Mouse (Mus musculus) erythroid progenitor cell, adult 5-6 weeks (primary cell): Measurements from ENCODE around the gene Dxo. TPM values are rescaled to one million over a fixed set of nuclear protein-coding genes. Genes with fewer than 3 reads are reported as not detected.

Experiments
- ATAC-seq: replicated peaks from 2 replicates; pipeline ENCODE4 v1.8.0; 2016; ENCODE audit warnings: moderate number of reproducible peaks, mild to moderate bottlenecking, moderate TSS enrichment, inconsistent platforms; ENCODE audit not compliant: poor library complexity, low FRiP score, severe bottlenecking
- total RNA-seq, 2 experiments: library from RNA; stranded (forward) in 1 of 2; stranded (reverse) in 1 of 2; fragments of 150-400 nt in 1 of 2; fragments of 186-747, 209-891 nt in 1 of 2; gene quantifications; 2 replicates each; pipeline versions ENCODE4 v1.2.3 to v1.2.4; 2015 to 2017; ENCODE audit warnings: low replicate concordance in 2 of 2

Dxo gene
- total RNA-seq, 2 experiments from 2014 or later: 13.4 to 52.0 TPM

GRCm38 (mm10) chr17:34865981-34866380 lies 29.2 kb downstream of the Dxo start:
- no peak for ATAC-seq

- no peak for ATAC-seq
These were observed 37.5 kb downstream of the Dxo start for GRCm38 (mm10) chr17:34874321-34874720.

GRCm38 (mm10) chr17:34879336-34879879 lies 42.6 kb downstream of the Dxo start, which contains the start of gene Zbtb12:
Zbtb12 (plus strand) TSS chr17:34879483.
- ATAC-seq: no peak

GRCm38 (mm10) chr17:34881166-34881565 lies 44.3 kb downstream of the Dxo start:
- ATAC-seq: no peak

- no peak for ATAC-seq
These were observed 45.0 kb downstream of the Dxo start, which contains the start of gene Gm20547 for GRCm38 (mm10) chr17:34881683-34882310. Gm20547 (minus strand) TSS chr17:34882042.

- no peak for ATAC-seq
These were observed 46.5 kb downstream of the Dxo start for GRCm38 (mm10) chr17:34883332-34883731.

GRCm38 (mm10) chr17:34884704-34885103 lies 47.9 kb downstream of the Dxo start:
- no peak for ATAC-seq

- ATAC-seq: no peak
These were observed 48.8 kb downstream of the Dxo start for GRCm38 (mm10) chr17:34885615-34886014.

GRCm38 (mm10) chr17:34887942-34888341 lies 51.1 kb downstream of the Dxo start:
- ATAC-seq: no peak

Other genes starting within 250 kb of the Dxo start
Only the 30 nearest of the 39 such genes appear.
- gene Egfl8, start 221.0 kb upstream of the Dxo start, total RNA-seq (2015; ENCODE audit: low replicate concordance): 3.2 TPM in 1 of 2 replicates, not detected in the other
- not detected in 2 replicates for gene Egfl8, start 221.0 kb upstream of the Dxo start, total RNA-seq (2017; ENCODE audit: low replicate concordance)
- gene Ppt2, start 208.5 kb upstream of the Dxo start, total RNA-seq (2015; ENCODE audit: low replicate concordance): 6.7 and 13.0 TPM in 2 replicates
- 3.2 and 4.0 TPM in 2 replicates for gene Ppt2, start 208.5 kb upstream of the Dxo start, total RNA-seq (2017; ENCODE audit: low replicate concordance)
- not detected in 2 replicates for gene Prrt1, start 207.5 kb upstream of the Dxo start, total RNA-seq (2015; ENCODE audit: low replicate concordance)
- not detected in 2 replicates for gene Prrt1, start 207.5 kb upstream of the Dxo start, total RNA-seq (2017; ENCODE audit: low replicate concordance)
- gene Fkbpl, start 192.3 kb upstream of the Dxo start, total RNA-seq (2015; ENCODE audit: low replicate concordance): 2.5 TPM in 1 of 2 replicates, not detected in the other
- 2.6 and 4.9 TPM in 2 replicates for gene Fkbpl, start 192.3 kb upstream of the Dxo start, total RNA-seq (2017; ENCODE audit: low replicate concordance)
- gene Atf6b, start 189.9 kb upstream of the Dxo start, total RNA-seq (2015; ENCODE audit: low replicate concordance): 5.4 and 8.3 TPM in 2 replicates
- gene Atf6b, start 189.9 kb upstream of the Dxo start, total RNA-seq (2017; ENCODE audit: low replicate concordance): 2.6 and 5.0 TPM in 2 replicates
- not detected in 2 replicates for gene Tnxb, start 166.5 kb upstream of the Dxo start, total RNA-seq (2015; ENCODE audit: low replicate concordance)
- not detected in 2 replicates for gene Tnxb, start 166.5 kb upstream of the Dxo start, total RNA-seq (2017; ENCODE audit: low replicate concordance)
- gene C4b, start 93.1 kb upstream of the Dxo start, total RNA-seq (2015; ENCODE audit: low replicate concordance): 0.36 TPM in 1 of 2 replicates, not detected in the other
- under 0.01 and 2.1 TPM in 2 replicates for gene C4b, start 93.1 kb upstream of the Dxo start, total RNA-seq (2017; ENCODE audit: low replicate concordance)
- gene Cyp21a1, start 32.5 kb upstream of the Dxo start, total RNA-seq (2015; ENCODE audit: low replicate concordance): not detected in 2 replicates
- gene Cyp21a1, start 32.5 kb upstream of the Dxo start, total RNA-seq (2017; ENCODE audit: low replicate concordance): not detected in 2 replicates
- 12.6 and 18.0 TPM in 2 replicates for gene Stk19, start 74 bp upstream of the Dxo start, total RNA-seq (2015; ENCODE audit: low replicate concordance)
- 20.5 and 22.2 TPM in 2 replicates for gene Stk19, start 74 bp upstream of the Dxo start, total RNA-seq (2017; ENCODE audit: low replicate concordance)
- 11.3 and 25.6 TPM in 2 replicates for gene Skiv2l, start 13.2 kb downstream of the Dxo start, total RNA-seq (2015; ENCODE audit: low replicate concordance)
- 48.5 and 60.0 TPM in 2 replicates for gene Skiv2l, start 13.2 kb downstream of the Dxo start, total RNA-seq (2017; ENCODE audit: low replicate concordance)
- 31.9 and 52.3 TPM in 2 replicates for gene Nelfe, start 13.4 kb downstream of the Dxo start, total RNA-seq (2015; ENCODE audit: low replicate concordance)
- gene Nelfe, start 13.4 kb downstream of the Dxo start, total RNA-seq (2017; ENCODE audit: low replicate concordance): 18.5 and 30.7 TPM in 2 replicates
- 9.2 TPM in 1 of 2 replicates, not detected in the other for gene Cfb, start 25.5 kb downstream of the Dxo start, total RNA-seq (2015; ENCODE audit: low replicate concordance)
- gene Cfb, start 25.5 kb downstream of the Dxo start, total RNA-seq (2017; ENCODE audit: low replicate concordance): not detected in 2 replicates
- not detected in 2 replicates for gene Zbtb12, start 42.5 kb downstream of the Dxo start, total RNA-seq (2015; ENCODE audit: low replicate concordance)
- 1.0 TPM in 1 of 2 replicates, not detected in the other for gene Zbtb12, start 42.5 kb downstream of the Dxo start, total RNA-seq (2017; ENCODE audit: low replicate concordance)
- not detected in 2 replicates for gene Gm20547, start 45.0 kb downstream of the Dxo start, total RNA-seq (2015; ENCODE audit: low replicate concordance)
- not detected in 2 replicates for gene Gm20547, start 45.0 kb downstream of the Dxo start, total RNA-seq (2017; ENCODE audit: low replicate concordance)
- 15.5 and 23.5 TPM in 2 replicates for gene C2, start 61.2 kb downstream of the Dxo start, total RNA-seq (2015; ENCODE audit: low replicate concordance)
- 1.8 TPM in 1 of 2 replicates, not detected in the other for gene C2, start 61.2 kb downstream of the Dxo start, total RNA-seq (2017; ENCODE audit: low replicate concordance)
- gene Ehmt2, start 61.5 kb downstream of the Dxo start, total RNA-seq (2015; ENCODE audit: low replicate concordance): 15.1 and 28.5 TPM in 2 replicates
- gene Ehmt2, start 61.5 kb downstream of the Dxo start, total RNA-seq (2017; ENCODE audit: low replicate concordance): 7.0 and 8.3 TPM in 2 replicates
- gene Slc44a4, start 77.4 kb downstream of the Dxo start, total RNA-seq (2015; ENCODE audit: low replicate concordance): not detected in 2 replicates
- gene Slc44a4, start 77.4 kb downstream of the Dxo start, total RNA-seq (2017; ENCODE audit: low replicate concordance): not detected in 2 replicates
- gene Neu1, start 94.2 kb downstream of the Dxo start, total RNA-seq (2015; ENCODE audit: low replicate concordance): 3.8 and 5.0 TPM in 2 replicates
- 3.9 and 5.1 TPM in 2 replicates for gene Neu1, start 94.2 kb downstream of the Dxo start, total RNA-seq (2017; ENCODE audit: low replicate concordance)
- gene Hspa1b, start 122.2 kb downstream of the Dxo start, total RNA-seq (2015; ENCODE audit: low replicate concordance): 2.5 and 4.0 TPM in 2 replicates
- gene Hspa1b, start 122.2 kb downstream of the Dxo start, total RNA-seq (2017; ENCODE audit: low replicate concordance): 1.0 and 3.3 TPM in 2 replicates
- gene Gm20481, start 132.9 kb downstream of the Dxo start, total RNA-seq (2015; ENCODE audit: low replicate concordance): not detected in 2 replicates
- gene Gm20481, start 132.9 kb downstream of the Dxo start, total RNA-seq (2017; ENCODE audit: low replicate concordance): not detected in 2 replicates
- 1.4 TPM in 1 of 2 replicates, not detected in the other for gene Hspa1a, start 135.1 kb downstream of the Dxo start, total RNA-seq (2015; ENCODE audit: low replicate concordance)
- gene Hspa1a, start 135.1 kb downstream of the Dxo start, total RNA-seq (2017; ENCODE audit: low replicate concordance): 0.30 and 4.6 TPM in 2 replicates
- gene Hspa1l, start 135.7 kb downstream of the Dxo start, total RNA-seq (2015; ENCODE audit: low replicate concordance): not detected in 2 replicates
- not detected in 2 replicates for gene Hspa1l, start 135.7 kb downstream of the Dxo start, total RNA-seq (2017; ENCODE audit: low replicate concordance)
- 76.0 and 78.4 TPM in 2 replicates for gene Lsm2, start 144.8 kb downstream of the Dxo start, total RNA-seq (2015; ENCODE audit: low replicate concordance)
- gene Lsm2, start 144.8 kb downstream of the Dxo start, total RNA-seq (2017; ENCODE audit: low replicate concordance): 23.0 and 27.6 TPM in 2 replicates
- 156 and 173 TPM in 2 replicates for gene Vars, start 164.0 kb downstream of the Dxo start, total RNA-seq (2015; ENCODE audit: low replicate concordance)
- gene Vars, start 164.0 kb downstream of the Dxo start, total RNA-seq (2017; ENCODE audit: low replicate concordance): 144 and 198 TPM in 2 replicates
- gene Vwa7, start 179.6 kb downstream of the Dxo start, total RNA-seq (2015; ENCODE audit: low replicate concordance): not detected in 2 replicates
- 0.39 and 0.53 TPM in 2 replicates for gene Vwa7, start 179.6 kb downstream of the Dxo start, total RNA-seq (2017; ENCODE audit: low replicate concordance)
- 1.7 and 10.8 TPM in 2 replicates for gene Sapcd1, start 191.0 kb downstream of the Dxo start, total RNA-seq (2015; ENCODE audit: low replicate concordance)
- gene Sapcd1, start 191.0 kb downstream of the Dxo start, total RNA-seq (2017; ENCODE audit: low replicate concordance): 1.4 TPM in 1 of 2 replicates, not detected in the other
- gene Msh5, start 209.7 kb downstream of the Dxo start, total RNA-seq (2015; ENCODE audit: low replicate concordance): 36.9 and 39.6 TPM in 2 replicates
- 27.3 and 50.9 TPM in 2 replicates for gene Msh5, start 209.7 kb downstream of the Dxo start, total RNA-seq (2017; ENCODE audit: low replicate concordance)
- 91.0 and 110 TPM in 2 replicates for gene Clic1, start 212.9 kb downstream of the Dxo start, total RNA-seq (2015; ENCODE audit: low replicate concordance)
- gene Clic1, start 212.9 kb downstream of the Dxo start, total RNA-seq (2017; ENCODE audit: low replicate concordance): 68.3 and 95.5 TPM in 2 replicates
- gene Ddah2, start 222.0 kb downstream of the Dxo start, total RNA-seq (2015; ENCODE audit: low replicate concordance): 2.1 TPM in 1 of 2 replicates, not detected in the other
- gene Ddah2, start 222.0 kb downstream of the Dxo start, total RNA-seq (2017; ENCODE audit: low replicate concordance): 1.5 and 5.6 TPM in 2 replicates
- gene Ly6g6c, start 228.4 kb downstream of the Dxo start, total RNA-seq (2015; ENCODE audit: low replicate concordance): not detected in 2 replicates
- gene Ly6g6c, start 228.4 kb downstream of the Dxo start, total RNA-seq (2017; ENCODE audit: low replicate concordance): not detected in 2 replicates